Mouse (Mus musculus): Measurements from ENCODE around the gene Rimklb.
"Not testable (repeated sequence)": the region's sequence is repeated elsewhere in the genome, so short reads cannot be mapped to it uniquely, and the experiment has no call there.

The Rimklb gene

DNA sequence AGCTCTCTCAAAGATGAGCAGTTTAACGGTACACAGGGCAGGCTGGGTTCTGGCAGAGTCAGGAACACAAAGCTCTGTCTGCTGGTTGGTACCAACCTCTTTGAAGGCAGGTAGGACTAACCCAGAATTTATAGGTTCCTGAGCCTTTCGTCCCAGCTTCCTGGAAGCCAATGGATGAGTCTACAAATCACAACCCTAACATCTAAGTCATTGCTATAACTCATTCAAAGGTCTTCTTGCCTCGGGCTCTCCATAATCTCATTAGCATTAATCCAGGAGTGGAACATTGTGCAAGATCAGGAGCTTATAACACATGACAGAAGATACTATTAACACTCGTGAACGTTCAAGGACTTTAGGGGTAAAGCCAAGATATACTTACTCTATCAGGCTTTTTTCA, at the start of gene Rimklb:
Rimklb (minus strand) TSS at position 101 of the 400 bp plus-strand sequence.
- no peak for DNase-seq (ENCODE audit: low spot score)

DNA sequence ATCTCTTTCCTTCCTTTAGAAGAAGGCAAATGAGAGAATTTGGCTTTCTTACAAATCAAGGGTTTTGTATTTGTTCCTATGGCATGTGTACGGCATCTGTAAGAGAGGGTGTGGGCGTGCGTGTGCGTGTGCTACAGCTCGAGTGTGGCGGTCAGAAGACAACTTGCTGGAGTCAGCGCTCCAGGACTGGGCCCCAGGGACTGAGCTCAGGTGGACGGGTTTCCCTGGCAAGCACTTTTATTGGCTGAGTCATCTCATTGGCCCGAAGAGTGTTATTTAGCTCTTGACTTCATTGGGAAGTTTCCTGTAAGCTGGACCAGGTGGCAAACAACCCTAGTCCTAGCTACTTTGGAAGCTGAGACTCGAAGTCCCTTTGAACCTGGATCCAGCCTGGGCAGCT, 47.4 kb upstream of the Rimklb start:
- DNase-seq (ENCODE audit: low spot score): no peak

DNA sequence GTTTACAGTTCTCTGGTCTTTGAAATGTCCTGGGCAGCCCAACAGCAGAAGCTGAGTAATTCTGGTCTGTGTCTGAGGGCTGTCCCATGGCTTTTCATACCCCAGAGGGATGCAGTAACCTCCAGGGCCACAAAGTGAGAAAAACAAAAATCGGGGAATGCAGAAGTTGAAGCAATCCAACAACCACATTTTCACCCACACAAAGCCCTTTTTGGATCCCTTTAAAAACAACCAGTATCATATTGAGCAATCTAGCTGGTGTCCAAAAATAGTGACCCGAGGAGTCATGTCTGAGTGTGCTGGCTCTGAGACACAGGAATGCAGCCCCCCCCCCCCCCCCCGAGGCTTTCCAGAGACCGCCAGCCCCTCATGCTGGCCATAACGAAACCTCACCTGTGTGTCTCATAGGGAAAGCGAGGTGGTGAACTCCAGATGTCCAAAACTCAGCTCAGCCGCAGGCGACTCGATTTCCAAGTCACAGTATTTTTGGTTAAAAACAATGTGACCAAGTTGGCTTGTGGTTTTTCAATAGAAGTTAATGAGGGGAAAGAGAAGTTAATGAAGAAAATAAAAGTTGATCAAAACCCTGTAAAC, 46.8 kb upstream of the Rimklb start:
- no peak for DNase-seq (ENCODE audit: low spot score)

DNA sequence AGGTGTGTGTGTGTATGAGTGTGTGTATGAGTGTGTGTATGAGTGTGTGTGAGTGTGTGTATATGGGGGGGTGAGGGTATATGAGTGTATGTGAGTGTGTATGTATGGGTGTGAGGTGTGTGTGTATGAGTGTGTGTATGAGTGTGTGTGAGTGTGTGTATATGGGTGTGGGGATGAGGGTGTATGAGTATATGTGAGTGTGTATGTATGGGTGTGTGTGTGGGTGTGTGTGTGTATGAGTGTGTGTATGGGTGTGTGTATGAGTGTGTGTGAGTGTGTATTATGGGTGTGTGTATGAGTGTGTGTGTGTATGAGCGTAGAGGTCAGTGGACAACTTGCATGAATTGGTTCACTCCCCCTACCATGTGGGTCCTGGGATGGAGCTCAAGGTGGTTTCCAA, 46.1 kb upstream of the Rimklb start:
- DNase-seq (ENCODE audit: low spot score): no peak

DNA sequence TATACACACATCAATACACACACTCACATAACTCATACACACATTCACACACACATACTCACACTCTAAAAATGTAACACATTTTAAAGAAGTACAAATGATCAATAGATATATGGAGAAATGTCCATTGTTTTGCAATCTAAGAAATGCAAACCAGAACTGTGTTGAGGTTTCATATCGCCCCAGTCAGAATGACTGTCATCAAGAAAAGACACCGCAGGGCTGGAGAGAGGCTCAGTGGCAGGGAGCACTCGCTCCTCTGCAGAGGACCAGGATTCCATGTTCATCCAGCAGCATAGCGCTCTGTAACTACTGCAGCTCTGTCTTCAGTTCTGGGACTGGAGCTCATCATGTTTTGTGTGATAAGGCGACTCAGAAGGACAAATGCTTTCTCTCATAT, 45.0 kb upstream of the Rimklb start:
- DNase-seq (ENCODE audit: low spot score): no peak

DNA sequence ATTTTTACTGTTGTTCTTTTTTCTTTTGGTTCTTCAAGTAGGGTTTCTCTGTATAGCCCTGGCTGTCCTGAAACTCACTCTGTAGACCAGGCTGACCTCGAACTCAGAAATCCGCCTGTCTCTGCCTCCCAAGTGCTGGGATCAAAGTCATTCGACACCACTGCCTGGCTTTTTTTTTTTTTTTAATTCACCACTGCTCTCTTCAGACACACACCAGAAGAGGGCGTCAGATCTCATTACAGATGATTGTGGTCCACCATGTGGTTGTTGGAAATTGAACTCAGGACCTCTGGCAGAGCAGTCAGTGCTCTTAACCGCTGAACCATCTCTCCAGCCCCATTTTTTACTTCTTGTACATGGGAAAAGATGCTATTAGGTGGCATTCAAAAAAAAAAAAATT, 43.9 kb upstream of the Rimklb start:
- DNase-seq (ENCODE audit: low spot score): not testable (repeated sequence)

DNA sequence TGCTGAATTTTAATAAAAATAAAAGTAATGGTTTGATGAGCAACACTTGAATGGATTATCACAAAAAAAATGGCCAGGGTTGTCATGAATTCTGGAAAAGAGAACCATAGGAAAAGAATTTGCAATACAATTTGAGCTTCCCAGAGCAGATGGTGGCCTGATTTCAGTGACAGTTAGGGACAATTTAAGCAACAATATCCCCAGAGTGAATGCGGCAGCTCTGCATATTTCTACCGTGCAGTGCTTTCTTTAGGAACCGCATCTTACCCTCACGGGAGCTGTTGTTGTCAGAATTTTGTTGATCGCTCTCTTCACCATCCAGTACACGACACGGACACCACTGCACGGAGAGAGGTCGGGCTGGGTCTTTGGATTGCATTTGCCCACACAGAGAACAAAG, 41.0 kb upstream of the Rimklb start:
- DNase-seq (ENCODE audit: low spot score): no peak

DNA sequence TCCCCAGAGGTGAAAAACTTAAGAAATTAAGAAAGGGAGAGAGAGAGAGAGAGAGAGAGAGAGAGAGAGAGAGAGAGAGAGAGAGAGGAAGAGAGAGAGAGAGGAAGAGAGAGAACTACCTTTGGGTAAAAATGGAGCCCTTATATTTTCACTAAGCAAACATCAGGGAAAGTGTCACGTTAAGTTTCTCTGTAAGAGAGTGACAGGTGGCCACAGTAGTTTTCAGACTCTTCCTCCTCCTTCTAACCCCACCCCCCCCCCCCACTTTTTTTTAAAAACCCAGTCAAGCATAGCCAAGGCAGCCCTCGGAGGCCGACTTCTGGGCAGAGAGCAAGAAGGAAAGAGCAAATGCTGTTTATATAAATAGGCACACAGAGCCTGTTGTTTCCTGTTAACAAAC, 35.5 kb upstream of the Rimklb start:
- DNase-seq (ENCODE audit: low spot score): no peak

DNA sequence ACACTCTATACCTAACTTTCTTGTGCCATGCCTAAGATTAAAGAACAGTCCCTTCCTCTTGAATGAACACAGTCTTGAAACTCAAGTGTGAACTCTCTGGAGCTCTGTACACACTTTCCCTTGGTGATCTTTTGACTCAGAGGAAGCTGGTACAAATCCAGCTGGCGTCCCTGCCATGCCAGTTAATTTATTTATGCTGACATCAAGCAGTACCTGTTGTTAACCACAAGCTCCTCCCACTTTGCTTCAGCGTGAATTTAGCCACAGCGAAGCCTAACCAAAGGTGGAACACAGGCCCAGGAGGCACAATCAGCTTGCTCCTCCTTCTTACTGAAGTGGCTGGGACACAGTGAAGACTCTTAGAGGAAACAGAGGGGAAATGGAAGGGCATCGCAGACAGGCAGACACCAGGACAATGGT, 34.3 kb upstream of the Rimklb start:
- DNase-seq (ENCODE audit: low spot score): no peak

DNA sequence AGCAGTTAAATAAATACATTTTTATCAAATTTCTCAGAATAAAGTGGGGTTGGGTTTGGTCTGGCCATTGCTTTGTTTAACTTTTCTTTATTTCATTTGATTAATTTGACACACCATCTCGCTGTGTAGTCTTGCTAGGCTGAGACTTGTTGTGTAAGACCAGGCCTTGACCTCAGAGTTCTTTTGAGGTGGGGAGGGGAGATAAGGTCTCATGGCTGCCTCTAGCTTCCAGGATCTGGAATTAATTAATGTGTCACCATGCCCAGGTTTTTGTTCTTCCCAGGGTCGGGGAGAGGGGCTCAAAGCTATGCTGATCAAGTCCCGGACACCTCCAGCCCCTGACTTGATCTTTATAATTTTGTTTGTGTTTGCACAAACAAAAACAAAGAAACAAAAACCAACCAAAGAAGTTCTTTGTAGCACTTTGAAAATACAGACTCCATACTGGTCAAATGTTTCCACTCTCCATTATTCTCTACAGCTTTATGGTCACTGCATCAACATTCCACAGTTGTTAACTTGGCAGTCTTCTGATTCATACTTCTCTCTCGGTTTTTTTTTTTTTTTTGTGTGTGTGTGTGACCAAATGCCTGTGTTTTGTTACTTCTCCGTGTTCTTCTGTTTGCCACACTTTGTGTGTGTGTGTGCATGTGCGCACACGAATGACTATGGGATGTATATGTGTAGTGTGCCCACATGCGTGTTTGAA, 33.1 kb upstream of the Rimklb start:
- DNase-seq (ENCODE audit: low spot score): no peak

DNA sequence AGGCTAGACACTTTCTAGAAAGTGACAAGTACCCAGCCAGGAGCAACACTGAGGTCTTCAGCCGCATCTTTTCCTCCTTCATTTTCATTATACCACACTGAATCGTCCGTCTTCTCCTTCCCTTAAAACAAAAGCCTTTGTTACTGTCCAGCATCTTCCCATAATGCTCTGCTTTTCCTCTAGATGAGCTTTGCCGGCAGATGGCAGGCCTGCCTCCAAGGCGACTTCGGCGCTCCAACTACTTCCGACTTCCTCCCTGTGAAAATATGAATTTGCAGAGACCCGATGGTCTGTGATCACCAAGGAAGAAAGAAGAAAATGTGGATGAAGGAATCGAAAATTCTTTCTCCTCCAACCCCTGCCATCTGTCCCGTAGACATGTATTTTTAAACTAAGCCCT, 29.6 kb upstream of the Rimklb start:
- DNase-seq (ENCODE audit: low spot score): no peak

DNA sequence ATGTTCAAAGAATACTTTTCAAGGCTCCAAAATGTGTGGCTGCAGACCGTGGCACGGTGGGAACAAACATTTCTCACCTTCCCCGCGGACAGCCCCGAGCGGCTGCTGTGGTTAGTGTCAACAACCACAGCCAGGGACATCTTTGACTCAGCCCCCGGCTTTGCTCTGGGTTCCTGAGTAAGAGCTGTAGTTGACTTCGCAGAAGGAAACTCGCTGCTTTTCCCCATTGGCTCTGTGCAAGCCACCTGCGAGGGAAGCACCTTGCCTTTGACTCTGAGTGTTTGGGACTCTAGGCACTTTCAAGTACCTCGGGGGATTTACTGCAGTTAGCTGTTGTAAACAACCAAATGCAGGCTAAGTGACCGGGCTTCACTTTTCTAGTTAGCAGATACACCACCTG, 29.0 kb upstream of the Rimklb start:
- no peak for DNase-seq (ENCODE audit: low spot score)

DNA sequence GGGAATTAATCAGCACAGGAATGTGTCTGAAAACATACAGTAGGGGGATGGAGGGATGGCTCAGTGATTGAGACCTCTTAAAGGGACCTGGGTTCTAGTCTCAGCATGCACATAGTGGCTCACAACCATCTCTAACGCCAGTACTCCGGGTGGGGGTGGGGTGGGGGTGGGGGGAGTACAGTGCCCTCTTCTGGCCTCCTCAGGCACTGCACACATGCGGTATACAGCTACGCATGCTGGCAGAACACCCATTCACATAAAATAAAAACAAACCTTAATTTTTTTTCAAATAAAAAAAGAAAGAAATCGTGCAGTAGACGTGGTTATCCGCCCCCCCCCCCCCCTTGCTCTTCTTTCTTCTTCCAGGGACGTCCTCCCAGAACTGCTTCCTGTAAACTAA, 24.7 kb upstream of the Rimklb start:
- DNase-seq (ENCODE audit: low spot score): no peak

DNA sequence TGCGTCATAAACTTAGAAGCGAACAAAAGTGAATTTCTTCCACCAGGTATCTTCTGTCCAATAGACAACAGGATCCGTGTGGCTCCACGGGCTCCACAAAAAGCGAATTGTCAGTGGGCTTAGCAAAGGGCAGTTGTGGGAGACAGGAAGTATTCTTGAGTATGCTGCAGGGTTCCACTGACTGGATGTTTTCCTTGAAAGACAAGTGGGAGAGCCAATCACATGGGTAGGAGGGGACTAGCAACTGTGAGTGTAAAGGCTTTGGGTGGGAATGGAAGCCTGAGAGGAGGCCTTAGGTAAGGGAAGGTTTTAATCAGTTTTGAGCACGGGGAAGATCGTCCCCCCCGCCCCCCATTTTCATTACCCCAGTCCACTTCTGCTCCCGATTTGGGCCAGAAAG, 24.0 kb upstream of the Rimklb start:
- DNase-seq (ENCODE audit: low spot score): no peak

DNA sequence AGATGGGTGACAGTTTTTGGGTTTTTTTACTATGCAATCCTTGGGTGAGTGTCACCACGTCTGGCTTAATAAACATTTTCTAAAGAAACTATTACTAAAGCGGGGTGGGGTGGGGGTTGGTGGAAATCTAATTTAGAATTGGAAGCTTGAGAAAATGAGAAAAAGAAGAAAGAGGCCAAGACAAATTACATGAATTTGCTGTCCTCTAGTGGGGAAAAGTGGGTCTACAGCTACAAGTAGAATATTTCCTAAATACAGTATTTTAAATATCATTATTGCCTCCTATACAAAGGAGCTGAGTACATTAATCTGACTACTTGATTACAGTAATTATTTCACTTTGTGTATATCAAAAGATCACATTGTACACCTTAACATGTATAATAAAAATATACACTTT, 20.8 kb upstream of the Rimklb start:
- DNase-seq (ENCODE audit: low spot score): no peak

DNA sequence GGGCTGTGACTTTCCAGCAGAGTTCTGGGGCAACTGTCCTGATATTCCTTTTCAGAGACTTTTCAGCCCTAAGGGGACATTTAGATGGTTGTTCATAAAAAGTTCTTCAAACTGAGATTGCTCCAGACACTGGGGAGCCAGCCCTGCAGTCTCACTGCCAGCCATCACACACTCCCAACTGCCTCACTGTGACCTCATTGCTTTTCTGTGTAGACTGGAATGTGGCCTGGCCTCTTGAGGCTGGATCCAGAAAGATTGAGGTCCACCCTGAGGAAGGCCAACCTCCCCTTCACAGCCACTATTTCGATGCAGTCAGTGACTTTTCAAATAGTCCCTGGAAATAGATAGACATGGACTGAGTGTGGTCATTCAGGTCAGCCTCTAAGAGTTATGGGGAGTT, 19.1 kb upstream of the Rimklb start:
- DNase-seq (ENCODE audit: low spot score): no peak

DNA sequence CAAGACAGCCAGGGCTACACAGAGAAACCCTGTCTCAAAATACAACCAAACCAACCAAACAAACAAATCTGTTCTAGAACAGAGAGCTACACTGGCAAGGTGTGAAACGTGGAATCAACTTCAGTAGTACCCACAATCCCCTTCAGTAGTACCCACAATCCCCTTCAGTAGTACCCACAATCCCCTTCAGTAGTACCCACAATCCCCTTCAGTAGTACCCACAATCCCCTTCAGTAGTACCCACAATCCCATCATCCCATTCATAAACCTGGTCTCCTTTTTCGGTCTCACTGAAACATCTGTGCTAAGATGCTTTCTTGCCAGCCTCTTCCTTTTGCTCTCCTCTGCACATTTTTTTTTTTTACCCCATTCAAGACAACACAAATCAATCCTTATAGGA, 17.2 kb upstream of the Rimklb start:
- DNase-seq (ENCODE audit: low spot score): not testable (repeated sequence)

DNA sequence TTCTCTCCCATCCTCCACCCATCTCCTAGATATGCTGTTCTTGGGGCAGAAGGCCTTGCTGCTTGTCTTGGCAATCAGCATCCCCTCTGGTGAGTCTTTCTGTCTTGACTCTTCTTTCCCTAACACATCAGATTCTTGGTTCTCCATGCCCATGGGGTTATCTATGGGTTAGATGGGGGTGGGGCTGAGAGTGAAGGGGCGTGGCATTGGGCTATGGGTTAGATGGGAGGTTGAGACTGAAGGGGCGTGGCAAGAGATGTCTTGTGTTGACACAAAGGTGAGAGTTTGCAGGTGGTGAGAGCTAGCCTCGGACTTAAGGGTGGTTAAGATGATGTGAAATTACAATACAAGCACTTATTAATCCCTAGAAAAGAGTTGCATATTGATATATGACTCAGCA, 15.8 kb upstream of the Rimklb start:
- no peak for DNase-seq (ENCODE audit: low spot score)

DNA sequence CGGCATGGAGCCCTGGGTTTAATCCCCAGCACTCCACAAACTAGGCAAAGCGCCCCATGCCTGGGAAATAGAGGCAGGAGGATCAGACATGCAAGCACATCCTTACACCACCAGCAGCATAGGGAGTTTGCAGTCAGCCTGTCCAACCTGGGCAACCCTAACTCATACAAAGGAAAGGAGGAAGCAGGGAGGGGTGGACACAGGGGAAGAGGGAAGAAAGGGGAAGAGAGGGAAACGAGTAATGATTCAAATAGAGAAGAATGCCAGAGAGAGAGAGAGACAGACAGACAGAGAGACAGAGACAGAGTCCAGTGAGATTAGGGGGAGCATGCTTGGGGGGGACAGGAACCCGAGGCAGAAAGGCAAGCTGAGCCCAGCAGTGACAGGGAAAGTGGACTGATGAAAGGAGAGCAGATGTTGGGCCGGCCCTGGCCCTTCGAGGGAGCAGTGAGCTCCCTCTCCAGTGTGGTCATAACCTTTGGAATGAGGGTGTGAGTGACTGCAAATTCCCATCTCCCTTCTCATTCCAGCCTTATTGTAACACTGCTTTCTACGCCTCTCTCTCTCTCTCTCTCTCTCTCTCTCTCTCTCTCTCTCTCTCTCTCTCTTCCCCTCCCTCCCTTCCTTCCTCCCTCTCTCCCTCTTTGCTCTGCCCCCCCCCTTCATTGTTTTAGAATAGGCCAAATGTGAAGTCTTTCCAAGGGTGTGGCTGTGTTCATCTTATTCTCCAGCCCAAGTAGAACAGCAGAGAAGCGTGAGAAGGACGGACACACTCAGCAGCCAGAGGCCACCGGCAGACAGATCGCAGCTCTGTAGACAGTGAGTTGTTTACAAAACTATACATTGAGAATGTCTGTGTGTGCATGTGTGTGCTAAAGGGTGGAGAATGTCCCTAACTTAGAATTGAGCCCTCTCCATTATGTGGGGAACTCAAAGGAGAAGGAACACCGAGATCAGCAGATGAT, 14.6 kb upstream of the Rimklb start:
- DNase-seq (ENCODE audit: low spot score): no peak

DNA sequence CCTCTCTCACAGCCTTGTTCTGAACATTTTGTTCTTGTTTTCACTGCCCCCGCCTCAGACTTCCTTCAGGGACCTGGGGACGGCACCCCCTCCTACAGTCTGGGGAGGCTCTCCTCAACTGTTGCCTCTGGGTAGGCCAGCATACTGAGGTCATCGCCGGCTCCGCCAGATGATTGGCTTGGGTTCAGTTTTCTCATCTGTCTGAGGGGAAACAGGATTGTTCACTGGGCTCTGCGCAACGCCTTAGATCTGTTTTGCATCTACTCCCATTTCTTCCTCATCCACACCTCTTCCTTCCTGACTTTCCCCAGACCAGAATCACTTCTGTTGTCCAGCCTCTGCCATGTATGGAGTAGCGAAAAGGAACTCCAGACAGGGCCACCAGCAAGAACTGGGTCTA, 9.9 kb upstream of the Rimklb start:
- DNase-seq (ENCODE audit: low spot score): no peak

DNA sequence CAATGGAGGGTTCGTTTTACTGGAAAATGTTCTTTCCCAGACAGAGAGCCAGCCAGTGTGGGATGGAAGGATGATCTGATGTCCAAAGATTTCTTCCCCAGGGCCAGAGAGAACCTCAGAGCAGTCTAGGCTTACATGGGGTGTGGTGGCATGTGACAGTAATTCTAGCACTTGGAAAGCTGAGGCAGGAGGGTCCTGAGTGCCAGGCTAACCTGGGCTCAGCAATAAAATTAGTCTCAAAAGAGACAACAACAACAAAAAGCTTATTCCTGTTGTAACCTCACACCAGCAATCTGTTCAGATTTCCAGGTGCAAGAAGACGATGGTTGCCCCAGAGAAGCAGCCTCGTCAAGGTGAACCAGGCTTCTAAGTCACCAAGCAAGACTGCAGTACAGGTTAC, 7.0 kb upstream of the Rimklb start, which contains the start of gene Mfap5:
Mfap5 (plus strand) TSS at position 301 of the 400 bp plus-strand sequence.
- DNase-seq (ENCODE audit: low spot score): no peak

DNA sequence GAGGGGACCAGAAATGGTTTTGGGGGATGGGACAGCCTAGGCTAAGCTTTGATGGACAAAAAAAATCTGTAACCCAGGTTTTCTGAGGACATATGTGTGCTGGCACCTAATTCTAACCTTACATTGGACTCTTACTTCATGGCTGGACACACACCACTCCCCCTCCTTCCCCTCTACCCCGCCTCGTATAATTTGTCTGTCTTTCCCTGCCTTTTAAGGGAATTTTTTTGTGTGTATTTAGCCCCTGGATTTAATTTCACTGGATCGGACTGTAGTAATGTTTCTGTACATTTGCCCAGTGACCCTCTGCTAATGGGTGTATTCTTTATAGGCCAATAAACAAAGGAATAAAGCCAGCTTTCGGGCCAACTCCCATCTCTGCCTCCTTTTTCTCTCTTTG, 6.5 kb upstream of the Rimklb start:
- DNase-seq (ENCODE audit: low spot score): no peak

DNA sequence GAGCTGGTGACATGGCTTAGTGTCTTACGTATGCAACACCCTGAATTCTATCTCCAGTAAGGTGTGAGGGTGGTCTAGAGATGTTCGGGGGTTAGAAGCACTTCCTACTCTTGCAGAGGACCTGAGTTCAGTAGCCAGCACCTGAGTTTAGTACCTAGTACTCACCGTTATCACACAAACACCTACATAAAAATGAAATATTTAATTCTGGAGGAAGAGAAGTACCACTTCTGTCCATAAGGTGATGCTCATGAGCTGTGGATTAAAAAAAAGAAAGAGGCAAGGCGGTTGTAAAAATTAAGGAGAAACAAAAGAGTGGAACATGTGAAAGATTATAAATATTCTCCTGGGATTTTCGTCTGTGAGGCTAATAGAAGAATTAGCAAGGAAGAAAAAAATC, 2.1 kb downstream of the Rimklb start:
- no peak for DNase-seq (ENCODE audit: low spot score)
